Mouse (Mus musculus): ENCODE results near the gene Ino80d. TPM values are rescaled to one million over a fixed set of nuclear protein-coding genes. Genes with fewer than 3 reads are reported as not detected.

Ino80d gene
- polyA plus RNA-seq, 1 experiment from 2014 or later = 7.9 TPM

DNA sequence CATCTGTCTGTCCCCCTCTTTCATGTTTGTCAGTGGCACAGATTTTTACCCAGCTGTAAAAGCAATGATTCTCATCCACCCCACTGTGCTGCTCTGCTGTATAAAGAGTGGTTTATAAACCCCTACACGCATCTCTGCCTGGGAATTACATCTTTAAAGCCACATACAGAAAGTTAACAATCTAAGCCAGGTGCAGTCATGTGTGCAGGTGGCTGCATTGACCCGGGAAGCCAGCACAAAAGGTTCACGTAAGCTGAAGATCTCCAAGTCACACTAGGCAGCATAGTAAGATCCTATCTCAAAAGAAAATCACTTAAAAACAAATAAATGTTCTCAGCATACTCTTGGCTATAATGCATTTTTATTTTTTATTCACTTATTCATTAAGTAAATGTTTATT lies 14.8 kb upstream of the Ino80d start:
- Histone ChIP-seq H3K27ac (replicated peaks; ENCODE audit: low read depth, low read length) (no peak overlapping the region), H3K9ac (replicated peaks; ENCODE audit: low read length) (0 out of 2 replicates have a peak overlapping the region, but pooled peaks have one; percentile 30), H3K36me3 (replicated peaks; ENCODE audit: control insufficient read depth, insufficient read depth, low read depth, low read length) (no peaks in the 10 kb centered on the region; the same call in 1 of the 2 replicates), H3K4me1 (ENCODE audit: control insufficient read depth, insufficient read depth, low read length) (no peaks in the 10 kb centered on the region), H3K9me3 (replicated peaks; ENCODE audit: control insufficient read depth, low read length) (no peaks in the 10 kb centered on the region), H3K27me3 (ENCODE audit: control insufficient read depth, insufficient read depth, low read length) (no peaks in the 10 kb centered on the region), H3K4me2 (ENCODE audit: low read depth, low read length) (no peak overlapping the region), H3K4me3 (ENCODE audit: low read depth, low read length) (no peak overlapping the region)
- ATAC-seq (replicated peaks; ENCODE audit: insufficient number of reproducible peaks, low FRiP score, low TSS enrichment, low read depth) (no peak), DNase-seq (ENCODE audit: low spot score) (no peak)
- 57% methylated on average over 3 of the region's 3 CpGs for WGBS

DNA sequence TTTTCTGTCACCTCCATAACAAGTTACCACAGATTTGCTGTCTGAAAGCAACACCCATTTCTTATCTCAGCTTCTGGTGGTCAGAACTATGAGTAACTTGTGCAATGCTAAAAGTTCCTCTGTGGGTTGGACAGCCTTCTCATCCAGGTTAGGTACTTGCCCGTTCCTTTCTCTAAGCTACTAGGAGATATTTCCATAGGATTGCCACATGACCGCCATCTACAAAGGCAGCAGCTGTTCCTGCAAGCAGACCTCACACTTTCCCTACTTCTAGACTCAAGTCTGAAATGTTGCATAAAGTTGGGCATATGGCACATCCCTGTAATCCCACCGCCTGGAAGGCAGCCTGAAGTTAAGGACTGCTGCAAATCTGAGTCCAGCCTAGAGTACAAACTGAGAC lies 11.7 kb upstream of the Ino80d start:
- Histone ChIP-seq H3K27me3 (ENCODE audit: control insufficient read depth, insufficient read depth, low read length) (no peaks in the 10 kb centered on the region), H3K27ac (replicated peaks; ENCODE audit: low read depth, low read length) (no peak overlapping the region), H3K9me3 (replicated peaks; ENCODE audit: control insufficient read depth, low read length) (no peaks in the 10 kb centered on the region), H3K36me3 (replicated peaks; ENCODE audit: control insufficient read depth, insufficient read depth, low read depth, low read length) (no peaks in the 10 kb centered on the region; the same call in 1 of the 2 replicates), H3K4me1 (ENCODE audit: control insufficient read depth, insufficient read depth, low read length) (no peaks in the 10 kb centered on the region), H3K4me3 (ENCODE audit: low read depth, low read length) (no peak overlapping the region), H3K4me2 (ENCODE audit: low read depth, low read length) (no peak overlapping the region), H3K9ac (replicated peaks; ENCODE audit: low read length) (no peak overlapping the region)
- 93% methylated on average over 3 of the region's 3 CpGs for WGBS
- no peak for DNase-seq (ENCODE audit: low spot score)
- no peak for ATAC-seq (replicated peaks; ENCODE audit: insufficient number of reproducible peaks, low FRiP score, low TSS enrichment, low read depth)

DNA sequence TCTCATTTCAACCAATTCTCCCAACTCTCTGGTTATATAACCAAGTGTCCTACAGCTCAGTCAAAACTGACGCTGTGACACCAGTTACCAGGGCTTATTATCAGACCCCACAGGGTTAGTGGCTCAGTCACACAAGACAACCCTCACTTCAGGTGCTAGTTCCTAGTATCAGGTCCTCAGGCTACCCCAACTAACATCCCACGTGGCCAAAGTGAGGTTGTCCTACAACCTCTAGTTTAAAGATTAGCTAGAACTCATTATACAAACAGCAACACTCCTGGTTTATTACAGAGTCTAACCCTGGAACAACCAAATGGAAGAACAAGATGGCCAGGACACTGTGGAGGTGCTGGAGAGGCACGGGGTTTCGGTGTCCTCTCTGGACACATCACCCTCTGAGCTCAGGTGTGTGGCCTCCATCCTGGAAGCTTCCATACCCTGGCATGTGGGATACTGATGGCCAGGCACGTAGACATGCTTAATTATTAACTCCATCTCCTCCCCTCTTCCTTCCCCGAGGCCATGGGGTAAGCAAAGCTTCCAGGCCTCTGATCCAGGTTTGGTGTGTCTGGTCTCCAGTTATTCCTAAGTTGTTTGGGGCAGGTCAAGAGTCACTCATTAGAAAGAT lies 9.5 kb upstream of the Ino80d start:
- DNase-seq (ENCODE audit: low spot score) (no peak), ATAC-seq (replicated peaks; ENCODE audit: insufficient number of reproducible peaks, low FRiP score, low TSS enrichment, low read depth) (no peak)
- Histone ChIP-seq H3K27me3 (ENCODE audit: control insufficient read depth, insufficient read depth, low read length) (no peaks in the 10 kb centered on the region), H3K4me2 (ENCODE audit: low read depth, low read length) (no peak overlapping the region), H3K9ac (replicated peaks; ENCODE audit: low read length) (no peak overlapping the region), H3K36me3 (replicated peaks; ENCODE audit: control insufficient read depth, insufficient read depth, low read depth, low read length) (peaks cover 4% of the 10 kb centered on the region), H3K4me1 (ENCODE audit: control insufficient read depth, insufficient read depth, low read length) (no peaks in the 10 kb centered on the region), H3K4me3 (ENCODE audit: low read depth, low read length) (no peak overlapping the region), H3K9me3 (replicated peaks; ENCODE audit: control insufficient read depth, low read length) (no peaks in the 10 kb centered on the region), H3K27ac (replicated peaks; ENCODE audit: low read depth, low read length) (no peak overlapping the region)
- WGBS = 82% methylated on average over 6 of the region's 6 CpGs

DNA sequence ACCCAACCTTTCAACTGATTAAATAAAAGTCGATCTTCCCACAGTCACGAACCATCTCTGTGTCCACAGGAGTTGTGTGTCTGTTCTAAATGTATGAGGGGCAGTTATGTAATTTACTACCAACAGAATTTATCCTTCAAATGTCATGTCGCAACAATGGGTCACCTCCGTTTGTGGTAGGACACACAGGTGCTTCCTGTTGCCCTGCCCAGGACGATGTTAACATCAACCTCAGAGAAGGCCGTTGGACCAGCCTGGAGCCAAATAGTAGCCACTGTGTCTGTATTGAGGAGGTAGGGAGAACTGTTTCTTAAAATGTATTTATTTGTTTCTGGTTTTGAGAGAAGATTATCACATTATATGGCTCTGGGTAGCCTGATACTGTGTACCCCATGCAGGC lies 7.5 kb upstream of the Ino80d start:
- H3K4me1 ChIP-seq (ENCODE audit: control insufficient read depth, insufficient read depth, low read length) = no peaks in the 10 kb centered on the region
- DNase-seq (ENCODE audit: low spot score) = no peak
- H3K9ac ChIP-seq (replicated peaks; ENCODE audit: low read length) = no peak overlapping the region
- no peak overlapping the region for H3K4me3 ChIP-seq (ENCODE audit: low read depth, low read length)
- no peaks in the 10 kb centered on the region for H3K27me3 ChIP-seq (ENCODE audit: control insufficient read depth, insufficient read depth, low read length)
- H3K4me2 ChIP-seq (ENCODE audit: low read depth, low read length) = no peak overlapping the region
- H3K27ac ChIP-seq (replicated peaks; ENCODE audit: low read depth, low read length) = no peak overlapping the region
- WGBS = 94% methylated on average over 6 of the region's 6 CpGs
- H3K9me3 ChIP-seq (replicated peaks; ENCODE audit: control insufficient read depth, low read length) = no peaks in the 10 kb centered on the region
- peaks cover 4% of the 10 kb centered on the region for H3K36me3 ChIP-seq (replicated peaks; ENCODE audit: control insufficient read depth, insufficient read depth, low read depth, low read length)
- no peak for ATAC-seq (replicated peaks; ENCODE audit: insufficient number of reproducible peaks, low FRiP score, low TSS enrichment, low read depth)

DNA sequence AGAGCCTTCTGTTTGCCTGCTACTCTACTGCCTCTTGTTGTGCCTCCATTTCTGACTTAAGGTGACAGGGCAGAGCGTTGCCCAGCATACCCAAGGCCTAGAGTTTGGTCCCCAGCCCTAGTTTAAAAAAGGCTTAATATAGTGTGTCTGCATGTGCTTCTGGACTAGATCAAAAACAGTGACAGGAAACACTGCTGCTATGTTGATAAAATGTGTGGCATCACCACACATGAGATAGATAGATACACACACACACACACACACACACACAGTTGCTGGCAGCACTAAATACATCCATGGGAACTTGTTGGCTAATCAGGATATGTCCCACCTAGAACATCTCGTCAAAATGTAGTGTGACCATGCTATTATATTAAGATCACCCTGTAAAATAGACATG lies 5.9 kb upstream of the Ino80d start:
- Histone ChIP-seq H3K36me3 (replicated peaks; ENCODE audit: control insufficient read depth, insufficient read depth, low read depth, low read length) (peaks cover 4% of the 10 kb centered on the region), H3K4me3 (ENCODE audit: low read depth, low read length) (no peak overlapping the region), H3K4me2 (ENCODE audit: low read depth, low read length) (no peak overlapping the region), H3K27ac (replicated peaks; ENCODE audit: low read depth, low read length) (no peak overlapping the region), H3K4me1 (ENCODE audit: control insufficient read depth, insufficient read depth, low read length) (no peaks in the 10 kb centered on the region; the same call in 1 of the 2 replicates), H3K9ac (replicated peaks; ENCODE audit: low read length) (no peak overlapping the region), H3K27me3 (ENCODE audit: control insufficient read depth, insufficient read depth, low read length) (no peaks in the 10 kb centered on the region), H3K9me3 (replicated peaks; ENCODE audit: control insufficient read depth, low read length) (no peaks in the 10 kb centered on the region)
- 96% methylated on average over 2 of the region's 2 CpGs for WGBS
- DNase-seq (ENCODE audit: low spot score) = no peak
- no peak for ATAC-seq (replicated peaks; ENCODE audit: insufficient number of reproducible peaks, low FRiP score, low TSS enrichment, low read depth)

DNA sequence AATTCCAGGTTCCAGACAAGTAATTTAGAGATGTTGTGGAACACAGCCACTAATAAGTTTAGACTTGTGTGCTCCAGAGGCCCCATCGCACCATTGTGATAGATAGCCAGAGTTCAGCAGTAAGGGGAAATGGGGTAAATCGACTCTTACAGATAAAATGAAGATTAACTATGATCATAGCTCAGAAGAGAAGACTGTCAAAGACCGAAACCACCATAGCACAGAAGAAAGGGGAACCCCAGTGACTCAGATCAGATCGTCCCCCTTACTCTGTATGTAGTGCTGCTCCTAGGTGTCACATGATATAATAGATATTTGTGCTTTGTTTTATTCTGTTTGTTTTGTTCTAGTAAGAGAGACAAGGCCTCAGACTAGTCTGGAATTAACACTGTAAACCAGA lies 5.2 kb upstream of the Ino80d start:
- H3K4me1 ChIP-seq (ENCODE audit: control insufficient read depth, insufficient read depth, low read length) = no peaks in the 10 kb centered on the region; the same call in 1 of the 2 replicates
- no peak overlapping the region for H3K4me2 ChIP-seq (ENCODE audit: low read depth, low read length)
- no peaks in the 10 kb centered on the region for H3K9me3 ChIP-seq (replicated peaks; ENCODE audit: control insufficient read depth, low read length)
- no peak overlapping the region for H3K9ac ChIP-seq (replicated peaks; ENCODE audit: low read length)
- no peaks in the 10 kb centered on the region for H3K27me3 ChIP-seq (ENCODE audit: control insufficient read depth, insufficient read depth, low read length)
- DNase-seq (ENCODE audit: low spot score) (no peak), ATAC-seq (replicated peaks; ENCODE audit: insufficient number of reproducible peaks, low FRiP score, low TSS enrichment, low read depth) (no peak)
- H3K27ac ChIP-seq (replicated peaks; ENCODE audit: low read depth, low read length) = no peak overlapping the region
- WGBS = 89% methylated on average over 4 of the region's 4 CpGs
- no peak overlapping the region for H3K4me3 ChIP-seq (ENCODE audit: low read depth, low read length)
- H3K36me3 ChIP-seq (replicated peaks; ENCODE audit: control insufficient read depth, insufficient read depth, low read depth, low read length) = peaks cover 4% of the 10 kb centered on the region

DNA sequence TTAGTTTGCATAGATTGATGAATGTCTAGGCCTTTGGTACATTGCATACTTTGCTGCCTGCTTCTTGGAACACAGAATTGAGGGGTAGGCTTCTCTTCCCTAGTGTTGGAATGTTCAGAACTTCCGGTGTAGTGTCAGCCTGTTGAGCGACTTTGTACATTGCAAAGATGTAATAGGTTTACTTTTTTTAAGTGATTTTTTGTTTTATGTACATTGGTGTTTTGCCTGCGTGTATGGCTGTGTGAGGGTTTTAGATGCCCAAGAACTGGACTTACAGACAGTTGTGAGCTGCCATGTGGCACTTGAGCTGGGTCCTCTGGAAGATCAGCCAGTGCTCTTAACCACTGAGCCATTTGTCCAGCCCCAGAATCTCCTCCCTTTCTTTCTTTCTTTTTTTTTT lies 1.1 kb upstream of the Ino80d start:
- Histone ChIP-seq H3K4me1 (ENCODE audit: control insufficient read depth, insufficient read depth, low read length) (no peaks in the 10 kb centered on the region; the same call in 1 of the 2 replicates), H3K27ac (replicated peaks; ENCODE audit: low read depth, low read length) (no peak overlapping the region), H3K36me3 (replicated peaks; ENCODE audit: control insufficient read depth, insufficient read depth, low read depth, low read length) (no peaks in the 10 kb centered on the region), H3K9ac (replicated peaks; ENCODE audit: low read length) (no peak overlapping the region; the same call in 1 of the 2 replicates), H3K27me3 (ENCODE audit: control insufficient read depth, insufficient read depth, low read length) (no peaks in the 10 kb centered on the region), H3K4me2 (ENCODE audit: low read depth, low read length) (peak overlapping the region; percentile 62), H3K4me3 (ENCODE audit: low read depth, low read length) (peak overlapping the region; percentile 17), H3K9me3 (replicated peaks; ENCODE audit: control insufficient read depth, low read length) (no peaks in the 10 kb centered on the region)
- 56% methylated on average over 3 of the region's 3 CpGs for WGBS
- no peak for DNase-seq (ENCODE audit: low spot score)
- no peak for ATAC-seq (replicated peaks; ENCODE audit: insufficient number of reproducible peaks, low FRiP score, low TSS enrichment, low read depth)

DNA sequence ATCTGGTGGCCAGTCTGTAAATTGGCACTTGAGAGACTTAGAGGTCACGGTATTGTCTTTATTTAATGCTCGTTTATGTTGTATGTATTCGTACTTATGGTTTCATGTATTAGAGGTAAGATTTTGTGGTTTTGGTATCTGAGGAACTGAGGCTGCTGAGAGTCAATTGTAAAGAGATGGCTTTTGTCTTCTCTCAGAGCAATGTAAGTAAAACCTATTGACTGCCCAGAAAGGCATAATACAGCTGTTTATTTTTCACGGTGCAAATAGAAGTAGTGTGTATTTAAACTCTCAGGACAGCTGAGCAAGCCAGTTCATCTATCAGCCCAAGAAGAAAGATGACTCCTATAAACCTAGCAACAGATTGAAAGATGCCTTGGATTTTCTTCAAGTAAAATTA lies 629 bp upstream of the Ino80d start:
- DNase-seq (ENCODE audit: low spot score) (no peak), ATAC-seq (replicated peaks; ENCODE audit: insufficient number of reproducible peaks, low FRiP score, low TSS enrichment, low read depth) (no peak)
- H3K4me1 ChIP-seq (ENCODE audit: control insufficient read depth, insufficient read depth, low read length) = no peaks in the 10 kb centered on the region; the same call in 1 of the 2 replicates
- peak overlapping the region; percentile 100; the same call in 1 of the 2 replicates for H3K27ac ChIP-seq (replicated peaks; ENCODE audit: low read depth, low read length)
- H3K9me3 ChIP-seq (replicated peaks; ENCODE audit: control insufficient read depth, low read length) = no peaks in the 10 kb centered on the region
- peak overlapping the region; percentile 96 for H3K4me3 ChIP-seq (ENCODE audit: low read depth, low read length)
- 36% methylated on average over 4 of the region's 4 CpGs for WGBS
- H3K27me3 ChIP-seq (ENCODE audit: control insufficient read depth, insufficient read depth, low read length) = no peaks in the 10 kb centered on the region
- H3K36me3 ChIP-seq (replicated peaks; ENCODE audit: control insufficient read depth, insufficient read depth, low read depth, low read length) = no peaks in the 10 kb centered on the region
- peak overlapping the region; percentile 62 for H3K4me2 ChIP-seq (ENCODE audit: low read depth, low read length)
- H3K9ac ChIP-seq (replicated peaks; ENCODE audit: low read length) = no peak overlapping the region; the same call in 1 of the 2 replicates
